Mouse (Mus musculus): ENCODE measurements at regions not wholly inside any gene's neighbourhood (a gene's known extent, or its start where the extent isn't known, plus 50 kb on each side); places are given as distances from the start of the nearest gene placed in this dataset.

GRCm38 (mm10) chr4:62889708-62890107 lies 75.7 kb upstream of the Zfp618 start:
- Histone ChIP-seq H3K9ac (ENCODE audit: low read depth, low read length) (no peak overlapping the region), H3K4me2 (ENCODE audit: low read depth, low read length) (no peak overlapping the region), H3K4me1 (ENCODE audit: control insufficient read depth, low read depth, low read length) (no peaks in the 10 kb centered on the region; the same call in 1 of the 2 replicates), H3K9me3 (replicated peaks; ENCODE audit: control insufficient read depth, low read length) (no peaks in the 10 kb centered on the region), H3K4me3 (ENCODE audit: low read depth, low read length) (no peak overlapping the region), H3K27ac (ENCODE audit: low read length) (no peak overlapping the region), H3K36me3 (ENCODE audit: control insufficient read depth, insufficient read depth) (no peaks in the 10 kb centered on the region), H3K27me3 (ENCODE audit: control insufficient read depth, insufficient read depth, low read depth, low read length) (no peaks in the 10 kb centered on the region)
- 38% methylated on average over 4 of the region's 4 CpGs for WGBS (ENCODE audit: insufficient replicate concordance)
- no peak for ATAC-seq (ENCODE audit: low read depth)

- no peak overlapping the region for H3K4me3 ChIP-seq (ENCODE audit: low read depth, low read length)
- H3K9me3 ChIP-seq (replicated peaks; ENCODE audit: control insufficient read depth, low read length) = no peaks in the 10 kb centered on the region
- WGBS (ENCODE audit: insufficient replicate concordance) = 37% methylated on average over 21 of the region's 21 CpGs
- no peak overlapping the region for H3K27ac ChIP-seq (ENCODE audit: low read length)
- no peaks in the 10 kb centered on the region for H3K27me3 ChIP-seq (ENCODE audit: control insufficient read depth, insufficient read depth, low read depth, low read length)
- no peak overlapping the region for H3K9ac ChIP-seq (ENCODE audit: low read depth, low read length)
- ATAC-seq (ENCODE audit: low read depth) = no peak
- no peak overlapping the region for H3K4me2 ChIP-seq (ENCODE audit: low read depth, low read length)
- H3K4me1 ChIP-seq (ENCODE audit: control insufficient read depth, low read depth, low read length) = no peaks in the 10 kb centered on the region; the same call in 1 of the 2 replicates
- H3K36me3 ChIP-seq (ENCODE audit: control insufficient read depth, insufficient read depth) = no peaks in the 10 kb centered on the region
Measured at GRCm38 (mm10) chr4:62890588-62891580, 74.5 kb upstream of the Zfp618 start.

GRCm38 (mm10) chr4:62912891-62913290 lies 52.5 kb upstream of the Zfp618 start:
- Histone ChIP-seq H3K27ac (ENCODE audit: low read length) (no peak overlapping the region), H3K4me1 (ENCODE audit: control insufficient read depth, low read depth, low read length) (no peaks in the 10 kb centered on the region), H3K36me3 (ENCODE audit: control insufficient read depth, insufficient read depth) (no peaks in the 10 kb centered on the region), H3K4me2 (ENCODE audit: low read depth, low read length) (no peak overlapping the region), H3K9ac (ENCODE audit: low read depth, low read length) (no peak overlapping the region), H3K4me3 (ENCODE audit: low read depth, low read length) (no peak overlapping the region), H3K9me3 (replicated peaks; ENCODE audit: control insufficient read depth, low read length) (no peaks in the 10 kb centered on the region), H3K27me3 (ENCODE audit: control insufficient read depth, insufficient read depth, low read depth, low read length) (no peaks in the 10 kb centered on the region)
- 58% methylated on average over 4 of the region's 4 CpGs for WGBS (ENCODE audit: insufficient replicate concordance)
- no peak for ATAC-seq (ENCODE audit: low read depth)
